ENCODE assay signal across 10 mouse cellular contexts in the genomic region with DNA sequence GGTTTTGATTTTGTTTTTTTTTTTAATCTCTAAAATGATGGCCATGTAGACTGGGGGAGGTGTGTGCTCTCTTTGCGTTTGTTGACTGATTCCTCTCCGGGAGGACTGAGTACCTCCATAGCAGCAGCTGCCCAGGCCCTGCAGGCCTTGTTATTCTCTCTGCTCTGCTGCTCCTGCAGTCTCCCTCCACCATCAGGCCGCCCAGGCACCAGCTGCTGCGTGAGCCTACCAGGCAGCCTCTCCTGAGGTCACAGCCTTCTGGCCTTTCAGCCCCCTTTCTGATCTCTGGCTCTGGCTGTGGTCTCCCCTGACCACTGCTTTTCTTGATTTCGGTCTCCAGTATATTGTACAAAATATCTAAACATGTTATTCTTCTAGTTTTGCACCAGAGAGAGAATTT. TPM values are rescaled to one million over a fixed set of nuclear protein-coding genes. Genes with fewer than 3 reads are reported as not detected.
A peak's percentile ranks its signal among the peaks of the same experiment; 100 is the strongest.
DNase-seq lines count a peak whose midpoint lies in the region; ATAC-seq and TF ChIP-seq lines count a peak whose summit lies in the region.
"Had no signal": no experiment of that assay in that cellular context is flagged by ENCODE, and none has a peak within 500 bp of the region (broad histone marks: within the 10 kb centered on the region; RNA-seq: fewer than 3 reads in every experiment).

No protein-coding gene starts in this region.

- peak overlapping the region; percentile 48; the same call in 1 of the 2 replicates for H3K27ac ChIP-seq in forebrain, embryonic 13.5 days
- no peak overlapping the region for H3K27ac ChIP-seq in forebrain, embryonic 10.5 days
- peak overlapping the region; percentile 57; the same call in 1 of the 2 replicates for H3K27ac ChIP-seq in embryonic facial prominence, embryonic 10.5 days (replicated peaks)
- no peak overlapping the region for H3K27ac ChIP-seq in midbrain, postnatal 0 days (ENCODE audit: low read depth, low read length)

- H3K9me3 ChIP-seq in forebrain, embryonic 13.5 days (replicated peaks) = no peaks in the 10 kb centered on the region
- H3K9me3 ChIP-seq in forebrain, embryonic 10.5 days = no peaks in the 10 kb centered on the region
- no peaks in the 10 kb centered on the region for H3K9me3 ChIP-seq in embryonic facial prominence, embryonic 10.5 days
- no peaks in the 10 kb centered on the region for H3K9me3 ChIP-seq in midbrain, postnatal 0 days (ENCODE audit: low read length)

- H3K9ac ChIP-seq in forebrain, embryonic 13.5 days = no peak overlapping the region; the same call in 1 of the 2 replicates
- H3K9ac ChIP-seq in midbrain, postnatal 0 days (replicated peaks; ENCODE audit: low read length, poor library complexity, severe bottlenecking) = no peak overlapping the region

- TF ChIP-seq CTCF in midbrain, postnatal 0 days (IDR thresholded peaks at IDR 0.05) = no peak

- no peak overlapping the region for H3K4me2 ChIP-seq in forebrain, embryonic 13.5 days
- no peak overlapping the region for H3K4me2 ChIP-seq in midbrain, postnatal 0 days (ENCODE audit: low read depth, low read length, poor library complexity, severe bottlenecking)
- H3K4me2 ChIP-seq: heart, embryonic 11.5 days had no signal

- H3K27me3 ChIP-seq in forebrain, embryonic 13.5 days = no peaks in the 10 kb centered on the region
- no peaks in the 10 kb centered on the region for H3K27me3 ChIP-seq in forebrain, embryonic 10.5 days (ENCODE audit: poor library complexity, severe bottlenecking)
- H3K27me3 ChIP-seq in embryonic facial prominence, embryonic 10.5 days (replicated peaks; ENCODE audit: low read depth, poor library complexity, severe bottlenecking) = no peaks in the 10 kb centered on the region
- H3K27me3 ChIP-seq in midbrain, postnatal 0 days (ENCODE audit: insufficient read depth, low read length) = no peaks in the 10 kb centered on the region
- H3K27me3 ChIP-seq: Patski had no signal

- no peak for ATAC-seq in forebrain, embryonic 13.5 days
- ATAC-seq in midbrain, postnatal 0 days (ENCODE audit: low FRiP score) = no peak
- ATAC-seq: Patski had no signal

- WGBS in forebrain, embryonic 13.5 days = 46% methylated on average over 5 of the region's 5 CpGs
- 38% methylated on average over 5 of the region's 5 CpGs for WGBS in forebrain, embryonic 10.5 days
- WGBS in embryonic facial prominence, embryonic 10.5 days = 23% methylated on average over 5 of the region's 5 CpGs
- 32% methylated on average over 5 of the region's 5 CpGs for WGBS in midbrain, postnatal 0 days

- no peaks in the 10 kb centered on the region for H3K36me3 ChIP-seq in forebrain, embryonic 13.5 days (ENCODE audit: poor library complexity, severe bottlenecking)
- 0 out of 2 replicates have a peak, but pooled peaks cover 2% of the 10 kb centered on the region for H3K36me3 ChIP-seq in forebrain, embryonic 10.5 days (replicated peaks)
- no peaks in the 10 kb centered on the region for H3K36me3 ChIP-seq in embryonic facial prominence, embryonic 10.5 days (replicated peaks)
- H3K36me3 ChIP-seq in midbrain, postnatal 0 days (ENCODE audit: insufficient read depth, low read length) = no peaks in the 10 kb centered on the region

- DNase-seq in forebrain, embryonic 10.5 days (ENCODE audit: extremely low spot score, low spot score) = no peak
- DNase-seq in left cerebral cortex, postnatal 4 days = peak; percentile 59
- no peak for DNase-seq in left cerebral cortex, adult 9 months (ENCODE audit: low spot score in 2 of 2)
- peak; percentile 44 for DNase-seq in embryonic facial prominence, embryonic 10.5 days (ENCODE audit: low spot score)
- DNase-seq in midbrain, postnatal 0 days (ENCODE audit: low spot score) = peak; percentile 43
- DNase-seq in gastrocnemius, adult 8-10 months (ENCODE audit: low spot score in 2 of 2) = no peak
- no peak for DNase-seq in ovary, postnatal 14 days (ENCODE audit: low spot score)

- H3K4me3 ChIP-seq in forebrain, embryonic 13.5 days = no peak overlapping the region
- no peak overlapping the region for H3K4me3 ChIP-seq in forebrain, embryonic 10.5 days
- no peak overlapping the region for H3K4me3 ChIP-seq in embryonic facial prominence, embryonic 10.5 days
- no peak overlapping the region for H3K4me3 ChIP-seq in midbrain, postnatal 0 days (ENCODE audit: low read depth, low read length)

- H3K4me1 ChIP-seq in forebrain, embryonic 13.5 days = peaks cover 28% of the 10 kb centered on the region
- peaks cover 39% of the 10 kb centered on the region for H3K4me1 ChIP-seq in forebrain, embryonic 10.5 days
- H3K4me1 ChIP-seq in embryonic facial prominence, embryonic 10.5 days = peaks cover 37% of the 10 kb centered on the region
- peaks cover 3% of the 10 kb centered on the region; the same call in 1 of the 2 replicates for H3K4me1 ChIP-seq in midbrain, postnatal 0 days (ENCODE audit: insufficient read depth, low read length)

- intact Hi-C loops in left cerebral cortex, postnatal 4 days (cut with DNase I) = loop anchor here (10.0 kb wide), 3 partner anchors 125 to 275 kb away; no protein-coding TSS in a partner anchor

RNA-seq across cellular contexts. Expression of a gene that starts 56.7 kb away (rescaled TPM):
- polyA plus RNA-seq in forebrain, embryonic 13.5 days (2015; fragmentation: Nextera tagmentation; extraction: Ambion mirVana) = 75.8 and 76.8 TPM in 2 replicates
- polyA plus RNA-seq in forebrain, embryonic 10.5 days (2016; fragmentation: Nextera tagmentation; extraction: Ambion mirVana) = 24.9 and 25.2 TPM in 2 replicates
- 100 to 1,000 TPM; 174 to 175 TPM for total RNA-seq in left cerebral cortex, postnatal 4 days (2021)
- polyA plus RNA-seq in embryonic facial prominence, embryonic 10.5 days (2016; fragmentation: Nextera tagmentation; extraction: Ambion mirVana) = 18.9 and 21.6 TPM in 2 replicates
- 164 and 199 TPM in 2 replicates for total RNA-seq in midbrain, postnatal 0 days (2014; rRNA removed)
- 271 and 292 TPM in 2 replicates for polyA plus RNA-seq in midbrain, postnatal 0 days (2015; fragmentation: Nextera tagmentation; extraction: Ambion mirVana)
- total RNA-seq in gastrocnemius, adult 8-10 months (2022) = under 1 TPM in 2 of 4 experiments, not detected in 2; 0.34 to 0.39 TPM

Comparison
In these comparisons a context has a peak if more than half of its experiments do, and no peak if none do; other contexts are left out.
1. H3K27ac ChIP-seq: peak in forebrain, embryonic 13.5 days (single experiment) and embryonic facial prominence, embryonic 10.5 days (single experiment); none in forebrain, embryonic 10.5 days (single experiment) and midbrain, postnatal 0 days (single experiment).
2. DNase-seq: peak in left cerebral cortex, postnatal 4 days (single experiment), embryonic facial prominence, embryonic 10.5 days (single experiment) and midbrain, postnatal 0 days (single experiment); none in forebrain, embryonic 10.5 days (single experiment), left cerebral cortex, adult 9 months (0 of 2), gastrocnemius, adult 8-10 months (0 of 2) and ovary, postnatal 14 days (single experiment).